Mouse (Mus musculus): Measurements from ENCODE around the gene Pde7b. TPM values are rescaled to one million over a fixed set of nuclear protein-coding genes. Genes with fewer than 3 reads are reported as not detected.
A peak's percentile ranks its signal among the peaks of the same experiment; 100 is the strongest.

Pde7b gene
- polyA plus RNA-seq (2014; fragmentation: Nextera tagmentation; extraction: Ambion mirVana), result 0.48 and 1.3 TPM in 2 replicates

DNA sequence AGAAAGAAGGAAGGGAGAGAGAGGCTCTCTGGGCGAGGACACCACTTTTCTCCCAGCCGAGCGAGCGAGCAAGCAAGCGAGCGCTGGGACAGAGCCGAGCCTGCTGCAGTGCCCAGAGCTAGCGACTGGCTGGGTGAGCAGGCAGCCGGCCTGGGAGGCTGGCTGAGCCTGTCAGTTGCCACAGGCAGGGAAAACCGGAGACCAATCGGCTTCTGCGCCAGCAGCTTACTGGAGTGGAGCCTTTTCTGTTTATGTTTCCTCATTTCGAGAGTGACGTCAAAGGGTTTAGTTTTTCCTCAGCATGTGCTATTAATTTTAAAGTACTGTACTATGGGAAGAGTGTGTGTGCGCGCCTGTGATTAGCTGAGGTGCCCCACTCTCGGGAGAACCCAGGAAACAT lies at the start of gene Pde7b:
Pde7b (minus strand) TSS at position 173 of the 400 bp plus-strand sequence.
- Histone ChIP-seq H3K4me2 (peak within 1 kb of the TSS; percentile 65), H3K36me3 (ENCODE audit: control insufficient read depth, insufficient read depth, low read length) (no peaks in the 10 kb centered on the region), H3K4me1 (replicated peaks; ENCODE audit: control insufficient read depth, insufficient read depth, low read length) (peaks cover 11% of the 10 kb centered on the region), H3K27me3 (replicated peaks; ENCODE audit: control insufficient read depth, insufficient read depth, low read length) (no peaks in the 10 kb centered on the region), H3K9me3 (ENCODE audit: control insufficient read depth, low read length) (no peaks in the 10 kb centered on the region), H3K27ac (ENCODE audit: low read depth, low read length) (no peak within 1 kb of the TSS), H3K4me3 (ENCODE audit: low read depth, low read length) (peak within 1 kb of the TSS; percentile 29), H3K9ac (ENCODE audit: low read depth, low read length) (peak within 1 kb of the TSS; percentile 23; the same call in 1 of the 2 replicates)
- 11% methylated on average over 17 of the region's 17 CpGs for WGBS
- peak; percentile 56 for DNase-seq (ENCODE audit: low spot score)
- peak; percentile 76 for ATAC-seq (replicated peaks; ENCODE audit: low FRiP score)

DNA sequence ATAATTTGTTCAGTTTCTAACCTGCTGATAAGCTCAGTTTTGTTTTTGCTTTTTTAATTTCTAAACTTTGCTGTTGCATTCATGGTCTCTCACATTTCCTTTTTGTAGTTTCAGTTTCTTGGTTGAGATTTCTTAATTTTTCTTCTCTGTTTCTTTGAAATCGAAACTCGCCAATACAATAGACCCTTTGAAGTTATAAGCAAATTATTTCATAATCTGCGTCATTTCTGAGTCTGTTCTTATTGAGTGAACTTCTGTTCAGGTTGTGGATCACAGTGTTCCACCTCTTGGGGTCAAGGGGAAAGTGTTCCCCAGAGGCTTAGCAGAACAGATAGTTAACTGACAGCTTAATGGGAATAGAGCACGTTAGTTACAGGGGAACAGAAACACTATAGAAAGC lies 47.2 kb upstream of the Pde7b start:
- H3K9me3 ChIP-seq (ENCODE audit: control insufficient read depth, low read length), result no peaks in the 10 kb centered on the region
- no peak for ATAC-seq (replicated peaks; ENCODE audit: low FRiP score)
- H3K4me2 ChIP-seq, result no peak overlapping the region
- no peak overlapping the region for H3K4me3 ChIP-seq (ENCODE audit: low read depth, low read length)
- no peaks in the 10 kb centered on the region for H3K4me1 ChIP-seq (replicated peaks; ENCODE audit: control insufficient read depth, insufficient read depth, low read length)
- no peak for DNase-seq (ENCODE audit: low spot score)
- H3K27ac ChIP-seq (ENCODE audit: low read depth, low read length), result no peak overlapping the region
- H3K9ac ChIP-seq (ENCODE audit: low read depth, low read length), result no peak overlapping the region
- 80% methylated on average over 4 of the region's 4 CpGs for WGBS
- no peaks in the 10 kb centered on the region for H3K27me3 ChIP-seq (replicated peaks; ENCODE audit: control insufficient read depth, insufficient read depth, low read length)
- H3K36me3 ChIP-seq (ENCODE audit: control insufficient read depth, insufficient read depth, low read length), result no peaks in the 10 kb centered on the region

DNA sequence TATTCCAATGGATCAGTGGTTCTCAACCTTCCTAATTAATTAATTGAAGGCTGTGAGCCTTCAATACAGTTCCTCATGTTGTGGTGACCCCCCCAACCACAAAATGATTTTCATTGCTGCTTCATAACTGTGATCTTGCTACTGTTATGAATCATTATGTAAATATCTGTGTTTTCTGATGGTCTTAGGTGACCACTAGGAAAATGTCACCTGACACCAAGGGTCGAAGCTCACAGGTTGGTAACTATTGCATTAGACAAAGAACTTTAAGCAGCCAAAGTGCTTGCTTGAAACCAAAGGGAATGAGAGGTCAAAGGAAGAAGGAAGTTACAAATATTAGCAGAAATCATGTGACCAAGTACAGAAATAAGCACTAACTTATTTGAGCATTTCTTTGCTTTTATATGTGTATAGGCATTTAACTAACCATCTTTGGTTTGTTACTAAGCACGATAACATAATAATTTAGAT lies 45.6 kb upstream of the Pde7b start:
- Histone ChIP-seq H3K9me3 (ENCODE audit: control insufficient read depth, low read length) (no peaks in the 10 kb centered on the region), H3K4me1 (replicated peaks; ENCODE audit: control insufficient read depth, insufficient read depth, low read length) (no peaks in the 10 kb centered on the region), H3K4me2 (no peak overlapping the region), H3K36me3 (ENCODE audit: control insufficient read depth, insufficient read depth, low read length) (no peaks in the 10 kb centered on the region), H3K4me3 (ENCODE audit: low read depth, low read length) (no peak overlapping the region), H3K27ac (ENCODE audit: low read depth, low read length) (no peak overlapping the region), H3K27me3 (replicated peaks; ENCODE audit: control insufficient read depth, insufficient read depth, low read length) (no peaks in the 10 kb centered on the region), H3K9ac (ENCODE audit: low read depth, low read length) (no peak overlapping the region)
- no peak for ATAC-seq (replicated peaks; ENCODE audit: low FRiP score)
- no peak for DNase-seq (ENCODE audit: low spot score)
- 83% methylated on average over 2 of the region's 2 CpGs for WGBS

DNA sequence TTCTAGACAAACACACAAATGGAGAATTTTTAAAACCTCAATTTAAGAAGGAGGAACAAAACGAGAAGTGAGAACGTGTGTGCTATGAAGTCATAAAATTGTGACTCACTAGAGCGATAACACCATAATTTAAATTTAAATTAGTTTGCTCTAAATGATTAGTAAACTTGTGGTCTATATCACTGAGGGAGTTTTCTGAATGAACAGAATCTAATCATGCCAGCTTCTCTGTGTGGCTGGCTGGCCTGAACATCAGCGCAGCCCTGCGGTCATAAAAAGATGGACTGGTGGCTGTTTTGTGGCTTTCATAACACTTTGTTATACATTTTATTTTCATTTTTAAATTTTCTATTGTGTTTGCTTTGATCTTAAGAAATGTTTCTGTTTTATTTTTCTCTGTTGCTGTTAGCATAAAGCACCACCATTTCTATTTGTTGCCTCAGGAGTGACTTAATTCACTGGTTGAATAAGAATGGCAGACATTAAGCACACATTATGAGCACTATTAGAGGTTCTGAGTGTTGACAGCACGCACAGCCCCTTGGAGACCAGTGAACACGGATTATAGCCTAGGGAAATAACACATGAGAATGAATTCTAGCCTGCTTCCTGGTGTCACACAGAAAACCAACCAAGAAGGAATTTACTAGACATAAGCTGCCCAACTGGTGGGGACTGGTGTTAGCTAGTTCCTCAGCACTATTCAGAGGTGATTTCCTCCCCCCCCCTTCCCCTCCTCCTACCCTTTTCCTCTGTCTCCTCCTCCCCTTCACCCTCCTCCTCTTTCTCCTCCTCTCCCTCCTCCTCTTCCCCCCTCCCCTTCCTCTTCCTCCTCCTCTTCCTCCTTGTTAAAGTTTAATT lies 44.9 kb upstream of the Pde7b start:
- Histone ChIP-seq H3K27me3 (replicated peaks; ENCODE audit: control insufficient read depth, insufficient read depth, low read length) (no peaks in the 10 kb centered on the region), H3K9me3 (ENCODE audit: control insufficient read depth, low read length) (no peaks in the 10 kb centered on the region), H3K9ac (ENCODE audit: low read depth, low read length) (no peak overlapping the region), H3K4me1 (replicated peaks; ENCODE audit: control insufficient read depth, insufficient read depth, low read length) (no peaks in the 10 kb centered on the region), H3K36me3 (ENCODE audit: control insufficient read depth, insufficient read depth, low read length) (no peaks in the 10 kb centered on the region), H3K4me2 (no peak overlapping the region), H3K4me3 (ENCODE audit: low read depth, low read length) (no peak overlapping the region), H3K27ac (ENCODE audit: low read depth, low read length) (no peak overlapping the region)
- DNase-seq (ENCODE audit: low spot score) (no peak), ATAC-seq (replicated peaks; ENCODE audit: low FRiP score) (no peak)
- 76% methylated on average over 7 of the region's 7 CpGs for WGBS

DNA sequence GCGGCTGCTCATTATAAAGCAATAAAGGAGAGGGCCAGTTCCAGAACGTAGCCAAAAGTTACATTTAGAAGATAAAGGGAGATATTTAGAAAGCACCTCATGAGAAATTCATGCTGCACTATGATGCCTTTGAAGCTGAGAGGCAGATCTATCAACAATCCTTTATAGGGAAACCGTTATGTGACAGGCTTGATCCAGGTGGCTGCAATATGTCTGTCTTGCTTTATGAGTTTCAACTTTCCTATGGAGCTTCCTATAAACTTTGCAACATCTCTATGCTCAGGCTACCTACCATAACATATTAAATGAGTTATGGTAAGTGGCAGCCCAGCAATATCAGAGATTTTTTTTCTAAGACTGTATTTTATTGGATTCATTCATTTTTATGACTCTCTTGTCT lies 39.5 kb upstream of the Pde7b start:
- 87% methylated on average over 3 of the region's 3 CpGs for WGBS
- H3K4me1 ChIP-seq (replicated peaks; ENCODE audit: control insufficient read depth, insufficient read depth, low read length), result no peaks in the 10 kb centered on the region
- no peak overlapping the region for H3K4me3 ChIP-seq (ENCODE audit: low read depth, low read length)
- no peaks in the 10 kb centered on the region for H3K36me3 ChIP-seq (ENCODE audit: control insufficient read depth, insufficient read depth, low read length)
- H3K27me3 ChIP-seq (replicated peaks; ENCODE audit: control insufficient read depth, insufficient read depth, low read length), result no peaks in the 10 kb centered on the region
- H3K9ac ChIP-seq (ENCODE audit: low read depth, low read length), result no peak overlapping the region
- DNase-seq (ENCODE audit: low spot score) (no peak), ATAC-seq (replicated peaks; ENCODE audit: low FRiP score) (no peak)
- no peaks in the 10 kb centered on the region for H3K9me3 ChIP-seq (ENCODE audit: control insufficient read depth, low read length)
- no peak overlapping the region for H3K27ac ChIP-seq (ENCODE audit: low read depth, low read length)
- H3K4me2 ChIP-seq, result no peak overlapping the region

DNA sequence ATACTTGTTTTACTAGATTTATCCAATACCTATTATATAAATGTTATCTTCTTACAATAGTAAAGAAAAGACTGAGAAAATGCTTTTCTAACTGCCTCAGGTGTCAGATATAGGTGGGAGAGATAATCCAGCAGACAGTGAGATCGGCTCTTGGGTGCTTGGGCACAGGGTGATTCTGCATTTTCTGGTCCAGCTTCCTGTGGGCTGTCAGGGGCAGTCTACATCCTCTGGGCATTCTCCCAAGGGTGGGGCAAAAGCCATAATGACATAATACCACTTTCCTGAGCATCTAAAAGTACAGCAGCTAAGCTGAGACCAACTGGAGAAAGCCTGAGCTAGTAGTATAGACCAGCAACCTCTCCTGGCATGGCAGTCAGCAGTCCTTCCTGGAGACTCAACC lies 34.1 kb upstream of the Pde7b start:
- Histone ChIP-seq H3K4me3 (ENCODE audit: low read depth, low read length) (no peak overlapping the region), H3K27ac (ENCODE audit: low read depth, low read length) (no peak overlapping the region), H3K9me3 (ENCODE audit: control insufficient read depth, low read length) (no peaks in the 10 kb centered on the region), H3K27me3 (replicated peaks; ENCODE audit: control insufficient read depth, insufficient read depth, low read length) (no peaks in the 10 kb centered on the region), H3K36me3 (ENCODE audit: control insufficient read depth, insufficient read depth, low read length) (no peaks in the 10 kb centered on the region), H3K9ac (ENCODE audit: low read depth, low read length) (no peak overlapping the region), H3K4me2 (no peak overlapping the region), H3K4me1 (replicated peaks; ENCODE audit: control insufficient read depth, insufficient read depth, low read length) (no peaks in the 10 kb centered on the region)
- ATAC-seq (replicated peaks; ENCODE audit: low FRiP score), result no peak
- 48% methylated on average over 1 of the region's 1 CpGs for WGBS
- DNase-seq (ENCODE audit: low spot score), result no peak

DNA sequence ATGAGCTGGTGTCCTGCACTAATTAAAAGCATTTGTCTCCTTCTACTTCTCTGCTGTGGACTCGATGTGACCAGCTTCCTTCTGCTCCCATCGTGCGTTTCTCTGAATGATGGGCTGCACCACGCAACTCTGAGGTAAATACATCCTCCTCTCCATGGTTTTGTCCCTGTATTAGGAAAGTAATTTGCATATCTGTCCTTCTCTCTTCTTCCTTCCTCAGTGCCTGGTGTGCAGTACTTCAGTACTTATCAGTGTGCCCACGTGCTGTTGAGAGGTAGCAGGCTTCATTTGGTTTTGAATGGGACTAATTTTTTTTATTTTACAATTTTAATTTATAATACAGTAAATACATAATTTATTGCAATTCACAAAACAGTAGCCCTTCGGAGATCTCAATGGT lies 33.4 kb upstream of the Pde7b start:
- H3K27ac ChIP-seq (ENCODE audit: low read depth, low read length), result no peak overlapping the region
- H3K4me2 ChIP-seq, result no peak overlapping the region
- no peak for ATAC-seq (replicated peaks; ENCODE audit: low FRiP score)
- no peaks in the 10 kb centered on the region for H3K9me3 ChIP-seq (ENCODE audit: control insufficient read depth, low read length)
- no peaks in the 10 kb centered on the region for H3K4me1 ChIP-seq (replicated peaks; ENCODE audit: control insufficient read depth, insufficient read depth, low read length)
- WGBS, result 51% methylated on average over 6 of the region's 6 CpGs
- no peak overlapping the region for H3K9ac ChIP-seq (ENCODE audit: low read depth, low read length)
- H3K4me3 ChIP-seq (ENCODE audit: low read depth, low read length), result no peak overlapping the region
- no peaks in the 10 kb centered on the region for H3K36me3 ChIP-seq (ENCODE audit: control insufficient read depth, insufficient read depth, low read length)
- DNase-seq (ENCODE audit: low spot score), result no peak
- no peaks in the 10 kb centered on the region for H3K27me3 ChIP-seq (replicated peaks; ENCODE audit: control insufficient read depth, insufficient read depth, low read length)

DNA sequence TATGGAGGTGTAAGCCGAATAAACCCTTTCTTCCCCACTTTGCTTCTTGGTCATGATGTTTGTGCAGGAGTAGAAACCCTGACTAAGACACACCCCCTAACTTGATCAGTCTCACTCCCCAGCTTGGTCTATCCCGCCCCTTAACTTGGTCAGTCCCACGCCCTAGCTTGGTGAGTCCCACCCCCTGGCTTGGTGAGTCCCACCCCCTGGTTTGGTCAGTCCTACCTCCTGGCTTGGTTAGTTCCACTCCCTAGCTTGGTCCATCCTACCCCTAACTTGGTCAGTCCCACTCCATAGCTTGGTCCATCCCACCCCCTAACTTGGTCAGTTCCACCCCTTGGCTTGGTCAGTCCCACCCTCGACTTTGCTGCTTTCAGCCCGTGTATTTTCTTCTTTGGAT lies 31.3 kb upstream of the Pde7b start:
- ATAC-seq (replicated peaks; ENCODE audit: low FRiP score) (no peak), DNase-seq (ENCODE audit: low spot score) (no peak)
- Histone ChIP-seq H3K27me3 (replicated peaks; ENCODE audit: control insufficient read depth, insufficient read depth, low read length) (no peaks in the 10 kb centered on the region), H3K4me3 (ENCODE audit: low read depth, low read length) (no peak overlapping the region), H3K27ac (ENCODE audit: low read depth, low read length) (no peak overlapping the region), H3K4me2 (no peak overlapping the region), H3K36me3 (ENCODE audit: control insufficient read depth, insufficient read depth, low read length) (no peaks in the 10 kb centered on the region), H3K9ac (ENCODE audit: low read depth, low read length) (no peak overlapping the region), H3K9me3 (ENCODE audit: control insufficient read depth, low read length) (no peaks in the 10 kb centered on the region), H3K4me1 (replicated peaks; ENCODE audit: control insufficient read depth, insufficient read depth, low read length) (no peaks in the 10 kb centered on the region)
- 82% methylated on average over 5 of the region's 5 CpGs for WGBS

DNA sequence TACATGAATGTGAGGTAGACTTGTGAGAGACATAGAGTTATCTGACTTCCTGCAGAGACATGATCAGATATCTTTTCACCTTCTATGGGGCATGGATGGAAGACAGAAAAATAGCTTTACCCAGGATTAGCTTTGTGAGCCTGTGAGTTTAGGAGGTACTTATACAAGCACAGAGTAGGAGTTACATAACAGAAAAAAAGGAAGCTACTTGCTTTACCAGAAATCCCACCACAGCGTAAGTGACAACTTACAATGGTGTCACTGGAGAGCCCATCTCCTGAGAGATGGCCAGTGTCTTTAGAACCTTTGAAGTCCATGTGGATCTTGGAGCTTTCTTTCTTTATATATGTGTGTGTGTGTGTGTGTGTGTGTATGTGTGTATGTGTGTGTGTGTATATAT lies 28.0 kb upstream of the Pde7b start:
- H3K9me3 ChIP-seq (ENCODE audit: control insufficient read depth, low read length), result no peaks in the 10 kb centered on the region
- WGBS, result 64% methylated on average over 1 of the region's 1 CpGs
- H3K4me1 ChIP-seq (replicated peaks; ENCODE audit: control insufficient read depth, insufficient read depth, low read length), result no peaks in the 10 kb centered on the region
- H3K4me3 ChIP-seq (ENCODE audit: low read depth, low read length), result no peak overlapping the region
- no peak for DNase-seq (ENCODE audit: low spot score)
- no peaks in the 10 kb centered on the region for H3K36me3 ChIP-seq (ENCODE audit: control insufficient read depth, insufficient read depth, low read length)
- no peak for ATAC-seq (replicated peaks; ENCODE audit: low FRiP score)
- no peak overlapping the region for H3K27ac ChIP-seq (ENCODE audit: low read depth, low read length)
- H3K27me3 ChIP-seq (replicated peaks; ENCODE audit: control insufficient read depth, insufficient read depth, low read length), result no peaks in the 10 kb centered on the region
- no peak overlapping the region for H3K4me2 ChIP-seq
- H3K9ac ChIP-seq (ENCODE audit: low read depth, low read length), result no peak overlapping the region

All from liver, embryonic 11.5 days (tissue).